Mouse (Mus musculus): Measurements from ENCODE around the gene Atp6v1g2. TPM values are rescaled to one million over a fixed set of nuclear protein-coding genes. Genes with fewer than 3 reads are reported as not detected.

Gene Atp6v1g2
- polyA plus RNA-seq, 1 experiment from 2014 or later, result 6.2 TPM

DNA sequence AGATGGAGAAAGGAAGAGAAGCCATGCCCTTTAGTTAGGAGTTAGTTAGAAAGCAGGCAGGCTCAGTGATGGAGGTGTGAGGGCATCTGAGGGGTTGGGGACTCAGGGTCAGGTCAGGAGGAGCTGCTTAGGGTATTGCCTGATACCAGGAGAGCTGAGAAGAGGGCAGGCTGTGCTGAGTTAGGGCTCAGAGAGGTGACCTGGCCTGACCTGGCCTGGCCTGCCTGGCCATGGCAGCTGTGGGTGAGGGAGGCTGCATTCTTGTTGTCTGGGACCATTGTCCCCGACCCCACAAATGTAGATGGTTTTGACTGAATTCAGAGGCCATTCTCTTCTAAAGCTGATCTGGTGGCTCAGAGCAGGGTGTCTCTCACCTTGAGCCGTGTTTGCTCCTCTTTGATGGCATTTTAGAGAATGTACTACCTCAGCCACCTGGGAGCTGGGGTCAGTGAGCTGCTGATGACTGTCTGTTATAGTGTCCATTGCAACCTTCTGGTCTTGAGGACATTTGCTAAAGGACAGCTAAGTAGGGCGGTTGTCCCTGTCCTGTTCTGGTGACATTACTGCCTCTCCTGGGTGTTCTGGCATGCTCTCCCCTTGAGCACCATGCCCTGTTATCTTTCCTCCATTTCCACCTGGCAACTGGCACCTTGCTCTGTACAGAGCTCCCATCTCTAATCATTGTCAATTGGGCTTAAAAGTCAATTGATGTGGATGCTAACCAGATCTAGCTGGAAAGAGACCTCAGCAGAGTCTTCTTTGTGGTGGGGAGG lies 17.1 kb downstream of the Atp6v1g2 start:
- Histone ChIP-seq H3K36me3 (replicated peaks; ENCODE audit: control insufficient read depth, insufficient read depth, low read depth, low read length) (peaks cover 65% of the 10 kb centered on the region), H3K4me2 (ENCODE audit: low read depth, low read length) (no peak overlapping the region), H3K27me3 (ENCODE audit: control insufficient read depth, insufficient read depth, low read length) (no peaks in the 10 kb centered on the region), H3K9ac (replicated peaks; ENCODE audit: low read length) (no peak overlapping the region), H3K4me3 (ENCODE audit: low read depth, low read length) (no peak overlapping the region), H3K9me3 (replicated peaks; ENCODE audit: control insufficient read depth, low read length) (no peaks in the 10 kb centered on the region), H3K27ac (replicated peaks; ENCODE audit: low read depth, low read length) (no peak overlapping the region), H3K4me1 (ENCODE audit: control insufficient read depth, insufficient read depth, low read length) (no peaks in the 10 kb centered on the region; the same call in none of the 2 replicates)
- WGBS, result 89% methylated on average over 3 of the region's 3 CpGs
- DNase-seq (ENCODE audit: low spot score) (no peak), ATAC-seq (replicated peaks; ENCODE audit: insufficient number of reproducible peaks, low FRiP score, low TSS enrichment, low read depth) (no peak)

DNA sequence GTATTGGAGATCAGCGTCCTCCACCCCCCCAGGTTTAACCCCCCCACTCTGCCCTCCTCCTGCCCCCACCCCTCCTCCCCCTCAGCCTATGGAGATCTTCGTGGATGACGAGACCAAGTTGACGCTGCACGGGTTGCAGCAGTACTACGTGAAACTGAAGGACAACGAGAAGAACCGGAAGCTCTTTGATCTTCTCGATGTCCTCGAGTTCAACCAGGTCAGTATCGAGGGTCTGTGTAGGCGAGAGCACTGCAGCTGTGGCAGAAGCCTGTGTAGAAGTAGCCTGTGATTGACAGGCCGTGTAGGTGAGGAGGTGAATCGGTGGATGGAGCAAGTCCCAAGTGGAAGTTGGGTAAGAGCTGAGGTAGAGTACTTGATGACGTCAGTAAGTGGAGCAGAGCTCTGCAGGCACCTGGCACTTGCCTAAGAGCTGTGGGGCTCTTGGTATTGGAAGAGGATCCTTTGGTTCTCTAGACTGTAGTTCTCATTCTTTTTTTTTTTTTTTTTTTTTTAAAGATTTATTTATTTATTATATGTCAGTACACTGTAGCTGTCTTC lies 17.8 kb downstream of the Atp6v1g2 start:
- Histone ChIP-seq H3K27me3 (ENCODE audit: control insufficient read depth, insufficient read depth, low read length) (no peaks in the 10 kb centered on the region), H3K36me3 (replicated peaks; ENCODE audit: control insufficient read depth, insufficient read depth, low read depth, low read length) (peaks cover 58% of the 10 kb centered on the region), H3K9ac (replicated peaks; ENCODE audit: low read length) (no peak overlapping the region), H3K4me2 (ENCODE audit: low read depth, low read length) (no peak overlapping the region), H3K4me1 (ENCODE audit: control insufficient read depth, insufficient read depth, low read length) (no peaks in the 10 kb centered on the region; the same call in 1 of the 2 replicates), H3K9me3 (replicated peaks; ENCODE audit: control insufficient read depth, low read length) (no peaks in the 10 kb centered on the region), H3K4me3 (ENCODE audit: low read depth, low read length) (no peak overlapping the region), H3K27ac (replicated peaks; ENCODE audit: low read depth, low read length) (no peak overlapping the region)
- DNase-seq (ENCODE audit: low spot score) (no peak), ATAC-seq (replicated peaks; ENCODE audit: insufficient number of reproducible peaks, low FRiP score, low TSS enrichment, low read depth) (no peak)
- 89% methylated on average over 15 of the region's 15 CpGs for WGBS

DNA sequence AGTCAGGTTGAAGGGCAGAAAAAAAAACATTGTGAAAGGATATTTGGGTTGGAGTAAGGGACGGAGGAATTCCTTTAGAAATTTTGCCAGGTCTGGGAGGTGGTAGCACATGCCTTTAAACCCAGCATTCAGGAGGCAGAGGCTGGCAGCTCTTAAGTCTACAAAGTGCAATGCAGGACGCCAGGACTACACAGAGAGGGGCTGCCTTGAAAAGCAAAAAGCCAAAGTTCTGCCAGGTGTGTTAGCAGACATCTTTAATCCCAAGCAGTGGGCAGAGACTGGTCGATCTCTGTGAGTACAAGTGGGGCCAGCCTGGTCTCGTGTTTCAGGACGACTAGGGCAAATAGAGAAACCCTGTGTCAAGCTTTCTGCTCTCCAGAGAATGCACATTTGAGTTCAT lies 18.5 kb downstream of the Atp6v1g2 start:
- DNase-seq (ENCODE audit: low spot score), result no peak
- Histone ChIP-seq H3K36me3 (replicated peaks; ENCODE audit: control insufficient read depth, insufficient read depth, low read depth, low read length) (peaks cover 51% of the 10 kb centered on the region), H3K4me1 (ENCODE audit: control insufficient read depth, insufficient read depth, low read length) (no peaks in the 10 kb centered on the region; the same call in 1 of the 2 replicates), H3K9me3 (replicated peaks; ENCODE audit: control insufficient read depth, low read length) (no peaks in the 10 kb centered on the region), H3K27me3 (ENCODE audit: control insufficient read depth, insufficient read depth, low read length) (no peaks in the 10 kb centered on the region), H3K4me3 (ENCODE audit: low read depth, low read length) (no peak overlapping the region), H3K4me2 (ENCODE audit: low read depth, low read length) (no peak overlapping the region), H3K27ac (replicated peaks; ENCODE audit: low read depth, low read length) (no peak overlapping the region), H3K9ac (replicated peaks; ENCODE audit: low read length) (no peak overlapping the region)
- no peak for ATAC-seq (replicated peaks; ENCODE audit: insufficient number of reproducible peaks, low FRiP score, low TSS enrichment, low read depth)
- WGBS, result 81% methylated on average over 5 of the region's 5 CpGs

DNA sequence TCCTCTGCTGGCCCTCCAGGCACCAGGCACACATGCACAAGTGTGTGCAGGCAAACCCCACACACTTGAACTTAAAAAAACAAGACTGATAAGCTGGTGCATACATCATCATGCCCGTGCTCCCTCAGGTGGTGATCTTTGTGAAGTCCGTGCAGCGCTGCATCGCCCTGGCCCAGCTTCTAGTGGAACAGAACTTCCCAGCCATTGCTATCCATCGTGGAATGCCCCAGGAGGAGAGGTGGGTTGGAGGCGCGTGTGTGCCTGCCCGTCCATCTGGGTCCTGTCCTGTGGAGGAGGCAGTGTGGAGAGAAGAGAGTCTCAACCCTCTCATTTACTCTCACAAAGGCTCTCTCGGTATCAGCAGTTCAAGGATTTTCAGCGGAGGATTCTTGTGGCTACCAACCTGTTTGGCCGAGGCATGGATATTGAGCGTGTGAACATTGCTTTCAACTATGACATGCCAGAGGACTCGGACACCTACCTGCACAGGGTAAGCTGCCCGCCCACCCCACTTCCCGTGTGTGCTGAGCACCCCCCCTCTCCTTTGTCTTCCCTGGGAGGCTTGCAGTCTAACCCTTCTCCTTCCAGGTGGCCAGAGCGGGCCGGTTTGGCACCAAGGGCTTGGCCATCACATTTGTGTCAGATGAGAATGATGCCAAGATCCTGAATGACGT lies 19.3 kb downstream of the Atp6v1g2 start:
- H3K27me3 ChIP-seq (ENCODE audit: control insufficient read depth, insufficient read depth, low read length), result no peaks in the 10 kb centered on the region
- ATAC-seq (replicated peaks; ENCODE audit: insufficient number of reproducible peaks, low FRiP score, low TSS enrichment, low read depth) (no peak), DNase-seq (ENCODE audit: low spot score) (no peak)
- no peak overlapping the region for H3K27ac ChIP-seq (replicated peaks; ENCODE audit: low read depth, low read length)
- H3K9me3 ChIP-seq (replicated peaks; ENCODE audit: control insufficient read depth, low read length), result no peaks in the 10 kb centered on the region
- H3K4me3 ChIP-seq (ENCODE audit: low read depth, low read length), result no peak overlapping the region
- WGBS, result 86% methylated on average over 18 of the region's 18 CpGs
- no peak overlapping the region for H3K4me2 ChIP-seq (ENCODE audit: low read depth, low read length)
- H3K4me1 ChIP-seq (ENCODE audit: control insufficient read depth, insufficient read depth, low read length), result no peaks in the 10 kb centered on the region
- no peak overlapping the region for H3K9ac ChIP-seq (replicated peaks; ENCODE audit: low read length)
- peaks cover 44% of the 10 kb centered on the region for H3K36me3 ChIP-seq (replicated peaks; ENCODE audit: control insufficient read depth, insufficient read depth, low read depth, low read length)

DNA sequence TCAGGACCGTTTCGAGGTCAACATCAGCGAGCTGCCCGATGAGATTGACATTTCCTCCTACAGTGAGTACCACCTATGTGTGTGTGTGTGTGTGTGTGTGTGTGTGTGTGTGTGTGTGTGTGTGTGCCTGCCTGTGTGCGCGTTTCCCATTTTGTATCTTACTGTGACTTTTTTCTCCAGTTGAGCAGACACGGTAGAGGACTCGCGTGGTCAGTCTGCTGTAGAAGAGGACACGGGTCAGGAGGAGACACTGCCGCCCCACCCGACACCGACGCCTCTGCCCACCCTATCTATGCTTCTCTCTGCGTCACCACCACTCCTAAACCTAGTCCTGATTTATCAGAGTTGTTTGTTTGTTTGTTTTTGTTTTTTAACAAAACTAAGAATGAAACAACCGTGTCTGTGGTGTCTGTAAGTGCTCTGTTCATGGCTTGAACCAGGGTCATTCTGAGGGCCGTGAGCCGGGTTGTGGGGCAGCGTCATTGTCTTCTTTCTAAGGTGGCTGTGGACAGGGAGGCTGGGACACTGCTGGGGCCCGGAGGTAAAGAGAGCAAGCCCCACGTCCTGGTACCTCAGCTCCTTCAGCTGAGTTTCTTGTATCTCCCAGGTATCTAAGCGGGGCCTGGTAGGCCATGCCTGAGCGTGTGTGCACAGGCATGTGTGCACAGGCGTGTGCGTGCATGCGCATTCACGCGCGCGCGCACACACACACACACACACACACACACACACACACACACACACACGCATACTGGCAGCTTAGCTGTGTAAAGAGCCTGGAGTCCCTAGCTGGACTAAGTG lies 20.0 kb downstream of the Atp6v1g2 start:
- Histone ChIP-seq H3K36me3 (replicated peaks; ENCODE audit: control insufficient read depth, insufficient read depth, low read depth, low read length) (peaks cover 42% of the 10 kb centered on the region), H3K4me2 (ENCODE audit: low read depth, low read length) (no peak overlapping the region), H3K4me3 (ENCODE audit: low read depth, low read length) (no peak overlapping the region), H3K9ac (replicated peaks; ENCODE audit: low read length) (no peak overlapping the region), H3K9me3 (replicated peaks; ENCODE audit: control insufficient read depth, low read length) (no peaks in the 10 kb centered on the region), H3K27ac (replicated peaks; ENCODE audit: low read depth, low read length) (no peak overlapping the region), H3K27me3 (ENCODE audit: control insufficient read depth, insufficient read depth, low read length) (no peaks in the 10 kb centered on the region), H3K4me1 (ENCODE audit: control insufficient read depth, insufficient read depth, low read length) (no peaks in the 10 kb centered on the region)
- ATAC-seq (replicated peaks; ENCODE audit: insufficient number of reproducible peaks, low FRiP score, low TSS enrichment, low read depth) (0 out of 2 replicates have a peak, but pooled peaks have one; percentile 1), DNase-seq (ENCODE audit: low spot score) (no peak)
- 90% methylated on average over 32 of the region's 32 CpGs for WGBS

DNA sequence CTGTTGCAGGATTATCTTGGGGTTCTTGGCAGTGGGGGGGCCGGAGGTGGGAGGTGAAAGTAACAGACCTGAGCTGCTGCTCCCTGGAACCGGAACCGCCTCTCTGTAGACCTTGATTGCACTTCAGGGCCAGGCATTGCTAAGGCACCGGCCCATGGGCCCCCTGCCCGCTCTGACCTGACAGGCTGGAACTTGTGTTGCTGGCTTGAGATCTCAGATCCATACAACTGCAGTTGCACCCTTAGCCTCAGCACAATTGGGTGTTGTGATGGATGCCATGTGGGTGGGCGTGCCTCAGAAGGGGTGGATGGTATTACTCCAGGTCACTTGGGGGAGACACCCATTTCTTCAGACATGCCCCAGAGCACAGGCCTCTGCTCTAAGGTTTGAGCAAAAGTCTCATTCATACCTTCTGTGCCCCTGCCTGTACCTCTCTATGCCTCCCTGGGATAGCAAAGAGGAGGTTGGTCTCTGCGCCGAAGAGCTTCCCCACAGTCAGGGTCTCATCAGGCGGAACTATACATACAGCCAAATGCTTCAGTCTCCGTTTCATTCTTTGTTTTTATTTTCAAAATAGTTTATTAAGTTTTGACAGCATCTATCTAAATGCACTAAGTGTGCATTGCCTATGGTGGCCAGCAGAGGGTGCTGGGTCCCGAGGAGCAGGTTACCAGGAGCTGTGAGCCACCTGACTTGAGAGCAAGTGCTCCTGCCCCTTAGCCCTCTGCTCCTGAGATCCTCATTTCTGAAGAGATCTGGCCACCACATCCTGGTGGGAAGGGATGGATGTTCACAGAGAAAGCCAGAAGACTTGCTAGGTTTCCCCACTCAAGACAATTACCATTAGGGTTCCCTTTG lies 21.0 kb downstream of the Atp6v1g2 start:
- Histone ChIP-seq H3K4me2 (ENCODE audit: low read depth, low read length) (no peak overlapping the region), H3K4me3 (ENCODE audit: low read depth, low read length) (no peak overlapping the region), H3K9me3 (replicated peaks; ENCODE audit: control insufficient read depth, low read length) (no peaks in the 10 kb centered on the region), H3K36me3 (replicated peaks; ENCODE audit: control insufficient read depth, insufficient read depth, low read depth, low read length) (peaks cover 33% of the 10 kb centered on the region), H3K27me3 (ENCODE audit: control insufficient read depth, insufficient read depth, low read length) (no peaks in the 10 kb centered on the region), H3K4me1 (ENCODE audit: control insufficient read depth, insufficient read depth, low read length) (no peaks in the 10 kb centered on the region), H3K9ac (replicated peaks; ENCODE audit: low read length) (no peak overlapping the region), H3K27ac (replicated peaks; ENCODE audit: low read depth, low read length) (no peak overlapping the region)
- 60% methylated on average over 11 of the region's 11 CpGs for WGBS
- ATAC-seq (replicated peaks; ENCODE audit: insufficient number of reproducible peaks, low FRiP score, low TSS enrichment, low read depth), result peak; percentile 36; the same call in 1 of the 2 replicates
- peak; percentile 51 for DNase-seq (ENCODE audit: low spot score)

DNA sequence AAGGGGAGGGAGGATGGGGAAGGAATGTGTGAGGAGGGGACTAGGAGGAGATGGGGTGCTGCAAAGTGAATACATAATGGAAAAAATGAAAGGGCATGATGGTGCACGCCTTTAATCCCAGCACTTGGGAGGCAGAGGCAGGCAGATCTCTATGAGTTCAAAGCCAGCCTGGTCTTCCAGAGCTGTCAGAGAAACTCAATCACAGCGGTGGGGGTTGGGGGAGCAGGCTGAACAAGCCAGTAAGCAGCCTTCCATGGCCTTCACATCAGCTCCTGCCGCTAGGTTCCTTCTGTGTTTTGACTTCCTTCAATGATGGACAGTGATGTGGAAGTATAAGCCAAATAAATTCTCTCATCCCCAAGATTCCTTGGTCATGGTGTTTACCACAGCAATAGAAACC lies 21.8 kb downstream of the Atp6v1g2 start:
- Histone ChIP-seq H3K36me3 (replicated peaks; ENCODE audit: control insufficient read depth, insufficient read depth, low read depth, low read length) (peaks cover 29% of the 10 kb centered on the region), H3K27ac (replicated peaks; ENCODE audit: low read depth, low read length) (no peak overlapping the region), H3K4me3 (ENCODE audit: low read depth, low read length) (no peak overlapping the region), H3K9me3 (replicated peaks; ENCODE audit: control insufficient read depth, low read length) (no peaks in the 10 kb centered on the region), H3K4me2 (ENCODE audit: low read depth, low read length) (no peak overlapping the region), H3K9ac (replicated peaks; ENCODE audit: low read length) (no peak overlapping the region), H3K27me3 (ENCODE audit: control insufficient read depth, insufficient read depth, low read length) (no peaks in the 10 kb centered on the region), H3K4me1 (ENCODE audit: control insufficient read depth, insufficient read depth, low read length) (no peaks in the 10 kb centered on the region)
- 63% methylated on average over 3 of the region's 3 CpGs for WGBS
- DNase-seq (ENCODE audit: low spot score) (no peak), ATAC-seq (replicated peaks; ENCODE audit: insufficient number of reproducible peaks, low FRiP score, low TSS enrichment, low read depth) (no peak)

Data from embryonic facial prominence, embryonic 11.5 days (tissue).